Mouse (Mus musculus) skeletal muscle tissue, adult 2 months (tissue): Measurements from ENCODE around the gene Btbd35f27.
"Not testable (repeated sequence)": the region's sequence is repeated elsewhere in the genome, so short reads cannot be mapped to it uniquely, and the experiment has no call there.

ENCODE experiments used
- DNase-seq: peaks from one replicate; pipeline ENCODE4 v3.0.0-alpha.2; 2012; ENCODE audit warnings: low read depth, low spot score

The Btbd35f27 gene

DNA sequence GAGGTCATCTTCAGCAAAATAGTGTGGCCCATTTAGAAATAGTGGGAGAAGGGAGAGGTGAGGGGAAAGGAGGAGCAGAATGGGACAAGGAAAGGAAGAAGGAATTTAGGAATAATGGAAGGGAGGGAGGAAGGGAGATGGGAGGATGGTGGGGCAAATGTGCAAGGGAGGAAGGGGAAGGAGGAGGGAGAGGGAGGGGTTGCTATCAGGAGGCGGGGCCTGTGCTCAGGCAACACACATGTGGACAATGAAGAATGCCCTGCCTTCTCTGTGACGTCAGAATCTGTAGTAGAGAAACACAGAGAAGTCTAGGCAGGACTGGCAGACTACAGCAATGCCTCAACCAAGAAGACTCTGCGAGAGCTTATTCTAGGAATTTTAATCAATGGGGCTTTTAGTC lies at the start of gene Btbd35f27:
Gene Btbd35f27 (plus strand): TSS at position 301 of the 400 bp plus-strand sequence.
- DNase-seq: not testable (repeated sequence)
